Mouse (Mus musculus): ENCODE results near the gene Zkscan17. TPM values are rescaled to one million over a fixed set of nuclear protein-coding genes. Genes with fewer than 3 reads are reported as not detected.

The Zkscan17 gene
- polyA plus RNA-seq, 1 experiment from 2014 or later = 20.3 TPM

DNA sequence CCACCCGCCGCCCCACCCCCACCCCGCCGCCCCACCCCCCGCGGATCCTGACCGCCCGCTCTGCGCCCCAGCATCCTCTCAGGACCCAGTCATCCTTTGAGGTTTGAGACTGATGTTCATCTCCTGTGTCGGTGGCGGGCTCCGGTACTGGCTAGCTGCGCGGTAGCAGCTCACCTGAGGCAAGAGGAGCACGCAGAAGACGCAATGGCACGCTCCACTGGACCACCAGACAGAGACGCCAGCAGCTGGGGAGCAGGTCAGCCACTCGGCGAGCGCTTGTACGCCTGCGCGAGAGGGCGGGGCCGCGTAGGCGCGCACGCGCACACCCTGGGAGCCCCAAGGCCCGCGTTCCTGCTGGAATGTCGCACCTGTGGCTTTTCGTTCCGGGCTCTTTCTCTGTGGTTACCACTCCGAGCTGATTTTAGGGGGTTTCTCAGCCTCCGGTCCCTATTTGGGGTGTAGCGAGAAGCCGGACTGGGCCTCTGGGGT is 76.8 kb downstream of the Zkscan17 start, which contains the start of gene Jmjd4:
Gene Jmjd4 (plus strand): TSS at position 305 of the 489 bp plus-strand sequence.
- peak; percentile 79 for ATAC-seq (ENCODE audit: insufficient number of reproducible peaks, low FRiP score, low TSS enrichment, low read depth)
- H3K9me3 ChIP-seq = no peaks in the 10 kb centered on the region
- H3K4me3 ChIP-seq = peak within 1 kb of the TSS; percentile 79
- peak within 1 kb of the TSS; percentile 90 for H3K9ac ChIP-seq
- H3K4me2 ChIP-seq = peak within 1 kb of the TSS; percentile 89
- H3K4me1 ChIP-seq = peaks cover 21% of the 10 kb centered on the region
- peak within 1 kb of the TSS; percentile 86 for H3K27ac ChIP-seq
- WGBS = 0% methylated on average over 37 of the region's 40 CpGs
- no peaks in the 10 kb centered on the region for H3K27me3 ChIP-seq
- peaks cover 22% of the 10 kb centered on the region for H3K36me3 ChIP-seq

DNA sequence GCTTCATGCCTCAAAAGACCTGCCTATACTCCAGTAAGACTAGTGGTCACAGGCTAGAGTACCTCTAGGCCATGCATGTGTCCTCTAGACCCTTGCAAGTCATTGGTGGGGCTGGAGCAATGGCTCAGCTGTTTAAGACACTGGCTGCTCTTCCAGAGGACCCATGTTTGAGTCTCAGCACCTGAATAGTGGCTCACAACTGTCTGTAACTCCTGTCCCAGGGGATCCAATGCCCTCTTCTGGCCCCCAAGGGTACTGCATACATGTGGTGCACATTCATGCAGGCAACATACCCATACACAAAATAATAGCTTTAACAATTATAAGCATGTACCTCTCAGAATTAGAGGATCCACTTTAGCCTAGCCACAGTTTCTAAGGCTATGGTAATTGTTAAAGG is 83.4 kb downstream of the Zkscan17 start:
- no peak for ATAC-seq (ENCODE audit: insufficient number of reproducible peaks, low FRiP score, low TSS enrichment, low read depth)
- Histone ChIP-seq H3K9me3 (no peaks in the 10 kb centered on the region), H3K4me1 (no peaks in the 10 kb centered on the region), H3K4me3 (no peak overlapping the region), H3K36me3 (peaks cover 12% of the 10 kb centered on the region), H3K27me3 (no peaks in the 10 kb centered on the region), H3K4me2 (no peak overlapping the region), H3K27ac (no peak overlapping the region), H3K9ac (no peak overlapping the region)

DNA sequence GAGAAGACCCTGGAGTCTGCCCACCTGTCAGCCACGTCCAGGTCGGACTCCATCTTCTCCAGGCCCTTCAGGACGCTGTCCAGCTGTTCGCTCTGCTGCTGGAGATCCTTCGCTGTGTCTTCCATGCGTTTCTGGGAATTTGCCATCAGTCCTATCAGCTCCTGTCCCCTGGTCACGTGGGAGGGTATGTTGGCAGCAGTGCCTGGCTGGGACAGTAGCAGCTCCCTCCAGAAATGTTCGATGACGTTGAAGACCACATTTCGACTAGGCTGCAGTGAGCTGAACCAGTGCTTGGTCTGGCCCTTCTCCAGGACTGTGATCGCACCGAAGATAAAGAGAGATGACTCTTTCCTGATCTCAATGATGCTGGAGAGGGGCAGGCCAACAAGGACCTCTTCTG is 88.6 kb downstream of the Zkscan17 start:
- H3K4me2 ChIP-seq = no peak overlapping the region
- H3K27ac ChIP-seq = no peak overlapping the region
- H3K36me3 ChIP-seq = peaks cover 40% of the 10 kb centered on the region
- H3K4me3 ChIP-seq = no peak overlapping the region
- ATAC-seq (ENCODE audit: insufficient number of reproducible peaks, low FRiP score, low TSS enrichment, low read depth) = no peak
- 94% methylated on average over 12 of the region's 12 CpGs for WGBS
- H3K27me3 ChIP-seq = no peaks in the 10 kb centered on the region
- no peak overlapping the region for H3K9ac ChIP-seq
- H3K9me3 ChIP-seq = no peaks in the 10 kb centered on the region; the same call in 1 of the 2 replicates
- H3K4me1 ChIP-seq = no peaks in the 10 kb centered on the region

Other genes with a start within 250 kb of the Zkscan17 start
- 3.8 and 3.9 TPM in 2 replicates for gene Wnt3a, start 236.0 kb downstream of the Zkscan17 start, polyA plus RNA-seq (2015; fragmentation: Nextera tagmentation; extraction: Ambion mirVana)
- 12.1 and 14.0 TPM in 2 replicates for gene Wnt9a, start 219.8 kb downstream of the Zkscan17 start, polyA plus RNA-seq (2015; fragmentation: Nextera tagmentation; extraction: Ambion mirVana)
- 0.12 TPM in 1 of 2 replicates, not detected in the other for gene Prss38, start 151.1 kb downstream of the Zkscan17 start, polyA plus RNA-seq (2015; fragmentation: Nextera tagmentation; extraction: Ambion mirVana)
- gene Jmjd4, start 76.7 kb downstream of the Zkscan17 start, polyA plus RNA-seq (2015; fragmentation: Nextera tagmentation; extraction: Ambion mirVana) = 11.2 and 11.7 TPM in 2 replicates
- 116 and 118 TPM in 2 replicates for gene Snap47, start 75.6 kb downstream of the Zkscan17 start, polyA plus RNA-seq (2015; fragmentation: Nextera tagmentation; extraction: Ambion mirVana)
- 9.3 and 9.8 TPM in 2 replicates for gene Zfp867, start 54.3 kb downstream of the Zkscan17 start, polyA plus RNA-seq (2015; fragmentation: Nextera tagmentation; extraction: Ambion mirVana)
- 0.14 and 0.56 TPM in 2 replicates for gene Nlrp3, start 14.8 kb upstream of the Zkscan17 start, polyA plus RNA-seq (2015; fragmentation: Nextera tagmentation; extraction: Ambion mirVana)
- not detected in 2 replicates for gene Olfr222, start 49.5 kb upstream of the Zkscan17 start, polyA plus RNA-seq (2015; fragmentation: Nextera tagmentation; extraction: Ambion mirVana)
- not detected in 2 replicates for gene Olfr223, start 66.5 kb upstream of the Zkscan17 start, polyA plus RNA-seq (2015; fragmentation: Nextera tagmentation; extraction: Ambion mirVana)
- gene Mprip, start 134.6 kb upstream of the Zkscan17 start, polyA plus RNA-seq (2015; fragmentation: Nextera tagmentation; extraction: Ambion mirVana) = 55.4 and 56.7 TPM in 2 replicates

Data from limb, embryonic 15.5 days (tissue).